ENCODE assay signal across 20 mouse cellular contexts in genomic region chr1:185271373-185271772, GRCm38 (mm10).
"Had no signal": no experiment of that assay in that cellular context is flagged by ENCODE, and none has a peak within 500 bp of the region (broad histone marks: within the 10 kb centered on the region; RNA-seq: fewer than 3 reads in every experiment).

No protein-coding gene starts in this region.

- DNase-seq: liver, postnatal 0 days; lung, adult 2 months; lung, postnatal 14 days; lung, postnatal 36 days; right cerebral cortex, postnatal 14 days; spleen, adult 18-20 months; thymus, adult 2 months; thymus, postnatal 14 days; thymus, postnatal 36 days had no signal

- H3K4me2 ChIP-seq: liver, embryonic 15.5 days; lung, embryonic 15.5 days; midbrain, embryonic 11.5 days; midbrain, embryonic 13.5 days; midbrain, embryonic 15.5 days; neural tube, embryonic 12.5 days; stomach, embryonic 15.5 days had no signal

- H3K27ac ChIP-seq: liver, embryonic 15.5 days; lung, embryonic 15.5 days; macrophage; midbrain, embryonic 13.5 days; midbrain, embryonic 15.5 days; neural tube, embryonic 12.5 days; stomach, postnatal 0 days had no signal

- H3K4me1 ChIP-seq: liver, embryonic 15.5 days; lung, embryonic 15.5 days; megakaryocyte, embryonic 14.5 days; midbrain, embryonic 13.5 days; midbrain, embryonic 15.5 days; neural tube, embryonic 12.5 days; stomach, embryonic 15.5 days had no signal

- H3K9me3 ChIP-seq: liver, embryonic 15.5 days; lung, embryonic 15.5 days; midbrain, embryonic 13.5 days; midbrain, embryonic 15.5 days; stomach, embryonic 15.5 days had no signal

- H3K4me3 ChIP-seq: liver, embryonic 15.5 days; lung, embryonic 15.5 days; megakaryocyte, embryonic 14.5 days; midbrain, embryonic 13.5 days; midbrain, embryonic 15.5 days; neural tube, embryonic 12.5 days; stomach, embryonic 15.5 days had no signal

- H3K9ac ChIP-seq: liver, embryonic 15.5 days; liver, postnatal 0 days; lung, embryonic 15.5 days; midbrain, embryonic 13.5 days; midbrain, embryonic 15.5 days; neural tube, embryonic 12.5 days; stomach, embryonic 15.5 days had no signal

- H3K27me3 ChIP-seq: liver, embryonic 15.5 days; lung, embryonic 15.5 days; megakaryocyte, embryonic 14.5 days; midbrain, embryonic 13.5 days; midbrain, embryonic 15.5 days; neural tube, embryonic 12.5 days; stomach, embryonic 15.5 days had no signal

- ATAC-seq: liver, postnatal 0 days; lung, postnatal 0 days; midbrain, embryonic 13.5 days; midbrain, embryonic 15.5 days had no signal
